Mouse (Mus musculus): ENCODE results near the gene 2310061I04Rik. TPM values are rescaled to one million over a fixed set of nuclear protein-coding genes. Genes with fewer than 3 reads are reported as not detected.
"Not testable (repeated sequence)": the region's sequence is repeated elsewhere in the genome, so short reads cannot be mapped to it uniquely, and the experiment has no call there.

Gene 2310061I04Rik
- total RNA-seq (2021), result 10 to 100 TPM; 58.4 to 62.0 TPM

DNA sequence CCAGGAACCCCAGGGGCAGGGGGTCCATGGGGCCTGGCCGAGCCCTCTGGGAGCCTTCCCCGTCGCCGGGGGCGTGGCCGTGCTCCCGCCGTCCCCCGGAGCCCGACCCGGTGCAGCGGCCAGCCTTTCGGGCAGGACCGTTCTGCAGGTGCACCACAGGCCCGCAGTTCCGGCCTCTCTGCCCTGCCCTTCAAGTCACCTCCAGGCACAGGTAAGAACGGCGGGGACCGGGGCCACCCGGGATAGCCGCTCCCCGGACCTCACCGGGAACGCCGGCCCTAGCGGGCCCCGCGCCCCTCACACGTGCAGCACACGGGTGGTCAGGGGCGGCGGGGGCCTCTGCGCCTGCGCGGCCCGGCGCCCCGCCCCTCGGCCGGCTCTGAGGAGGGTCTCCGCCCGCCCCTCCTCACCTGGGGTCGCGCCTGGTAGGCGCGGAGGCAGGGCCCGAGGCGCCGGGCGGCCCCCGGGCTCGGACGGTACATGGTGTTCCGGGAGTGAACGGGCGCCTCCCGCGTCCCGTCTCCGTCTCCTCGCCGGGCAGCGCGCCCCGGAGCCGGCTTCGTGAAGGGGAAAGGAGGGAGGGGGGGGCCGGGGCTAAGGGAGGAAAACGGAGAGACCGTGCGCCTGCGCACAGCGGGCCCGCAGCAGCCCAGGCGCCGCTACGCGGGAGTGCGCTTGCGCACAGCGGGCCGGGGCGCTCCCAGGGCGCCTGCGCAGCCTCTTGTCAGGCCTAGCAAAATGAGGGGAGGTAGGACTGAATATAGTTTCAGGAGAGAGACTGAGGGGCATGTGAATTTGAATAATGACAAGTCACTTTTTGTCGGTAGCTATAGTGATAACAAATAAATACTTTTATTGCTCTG, at the start of gene 2310061I04Rik:
2310061I04Rik (minus strand) TSS at position 651 of the 863 bp plus-strand sequence.
- DNase-seq (ENCODE audit: low spot score in 2 of 2), result peak; percentile 88 to 95
- intact Hi-C loops (cut with DNase I), result no loop called here

DNA sequence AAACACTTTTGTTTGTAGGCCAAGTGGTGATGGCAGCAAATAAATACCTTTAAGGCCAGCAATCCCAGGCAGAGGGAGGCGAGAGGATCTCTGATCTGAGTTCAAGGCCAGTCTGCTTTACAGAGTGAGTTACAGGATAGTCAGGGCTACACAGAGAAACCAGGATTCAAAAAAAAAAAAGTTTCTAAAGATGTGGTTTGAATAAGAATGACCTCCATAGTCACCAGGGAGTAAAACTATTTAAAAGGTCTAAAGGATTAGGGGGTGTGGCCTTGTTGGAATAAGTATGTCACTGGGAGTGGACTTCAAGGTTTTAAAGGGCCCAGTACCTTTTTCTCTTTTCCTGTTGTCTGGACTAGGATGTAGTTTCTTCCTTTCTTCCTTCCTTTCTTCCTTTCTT, 42.7 kb upstream of the 2310061I04Rik start:
- intact Hi-C loops (cut with DNase I), result loop anchor here (5.0 kb wide), 1 partner anchor 172 kb away; no protein-coding TSS in a partner anchor
- no peak for DNase-seq (ENCODE audit: low spot score in 2 of 2)

- DNase-seq (ENCODE audit: low spot score in 2 of 2), result no peak
- intact Hi-C loops (cut with DNase I), result loop anchor here (5.0 kb wide), 1 partner anchor 173 kb away; no protein-coding TSS in a partner anchor
These were observed 41.9 kb upstream of the 2310061I04Rik start for GRCm38 (mm10) chr17:35939108-35939507.

GRCm38 (mm10) chr17:35937700-35938348, 40.6 kb upstream of the 2310061I04Rik start:
- intact Hi-C loops (cut with DNase I), result loop anchor here (2.0 to 5.0 kb wide), 2 partner anchors 55 to 174 kb away; no protein-coding TSS in a partner anchor
- no peak for DNase-seq (ENCODE audit: low spot score in 2 of 2)

DNA sequence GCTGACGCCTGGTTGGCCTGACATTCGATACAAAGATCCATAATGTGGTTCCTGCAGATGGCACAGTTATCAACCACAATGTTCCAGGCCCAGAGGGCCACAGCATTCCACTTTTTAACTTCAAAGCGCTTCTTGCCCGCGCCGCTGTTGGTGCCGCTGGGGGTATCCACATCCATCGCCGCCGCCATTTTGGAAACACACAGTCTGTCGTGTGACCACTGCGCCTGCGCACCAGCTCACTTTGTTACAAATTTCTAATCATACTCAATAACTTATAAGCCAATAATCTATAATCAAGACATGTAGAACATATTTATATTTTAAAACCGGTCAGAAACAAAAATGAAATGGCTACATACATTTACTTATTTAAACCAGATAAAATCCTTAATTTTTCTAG, 38.5 kb upstream of the 2310061I04Rik start:
- intact Hi-C loops (cut with DNase I), result loop anchor here (2.0 to 5.0 kb wide), 2 partner anchors 57 to 177 kb away; no protein-coding TSS in a partner anchor
- not testable (repeated sequence) for DNase-seq (ENCODE audit: low spot score in 2 of 2)

DNA sequence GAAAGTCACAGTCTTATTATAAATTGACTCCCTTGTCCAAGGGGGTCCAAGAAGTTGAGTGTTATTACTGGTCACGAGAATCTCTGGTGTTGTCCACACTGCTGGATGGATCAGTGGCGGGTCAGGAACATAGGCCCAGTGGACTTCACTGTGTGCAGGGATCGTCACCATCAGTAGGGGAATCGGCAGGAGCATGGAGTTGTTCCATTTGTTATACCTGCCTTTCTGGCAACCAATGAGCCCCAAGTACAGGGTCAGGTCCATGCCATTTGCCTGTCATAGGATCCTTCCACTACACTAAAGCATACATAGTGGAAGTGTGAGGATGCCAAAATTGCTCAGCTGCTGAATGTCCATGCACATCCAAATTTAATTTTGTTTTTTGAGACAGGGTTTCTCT, 35.4 kb upstream of the 2310061I04Rik start:
- no peak for DNase-seq (ENCODE audit: low spot score in 2 of 2)

DNA sequence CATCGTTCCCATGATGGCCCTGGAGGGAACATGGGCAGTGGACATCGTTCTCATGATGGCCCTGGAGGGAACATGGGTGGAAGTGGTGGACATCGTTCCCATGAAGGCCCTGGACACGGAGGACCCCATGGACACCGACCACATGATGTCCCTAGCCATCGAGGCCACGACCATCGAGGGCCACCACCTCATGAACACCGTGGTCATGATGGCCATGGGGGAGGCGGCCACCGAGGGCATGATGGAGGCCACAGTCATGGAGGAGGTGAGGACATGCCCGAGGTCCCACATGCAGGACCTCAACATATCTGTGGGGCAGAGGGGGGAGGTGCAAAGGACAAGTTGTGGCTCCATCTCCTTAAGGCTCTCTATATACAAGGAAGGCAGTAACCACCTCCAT, 33.4 kb upstream of the 2310061I04Rik start:
- intact Hi-C loops (cut with DNase I), result no loop called here

More for the DNA sequence above, 35.4 kb upstream of the 2310061I04Rik start:
- intact Hi-C loops (cut with DNase I), result no loop called here

GRCm38 (mm10) chr17:35929534-35929933, 32.3 kb upstream of the 2310061I04Rik start:
- intact Hi-C loops (cut with DNase I), result no loop called here
- no peak for DNase-seq (ENCODE audit: low spot score in 2 of 2)

More for the DNA sequence above, 33.4 kb upstream of the 2310061I04Rik start:
- DNase-seq (ENCODE audit: low spot score in 2 of 2), result no peak

DNA sequence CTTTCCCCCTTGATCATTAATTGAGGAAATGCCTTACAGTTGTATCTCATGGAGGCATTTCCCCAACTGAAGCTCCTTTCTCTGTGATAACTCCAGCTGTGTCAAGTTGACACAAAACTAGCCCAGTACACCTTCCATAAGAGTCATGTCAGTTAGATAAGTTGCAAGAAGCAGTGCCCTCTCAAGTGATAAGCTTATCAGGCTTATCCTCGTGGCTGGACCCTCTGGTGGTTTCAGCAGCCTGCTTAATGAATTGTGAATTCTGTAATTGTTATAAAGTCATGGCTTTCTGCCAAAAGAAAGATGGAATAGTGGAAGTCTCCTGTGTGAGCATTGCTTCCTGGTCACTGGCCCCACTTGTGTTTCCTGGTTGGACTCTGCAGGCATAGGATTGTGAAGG, 30.2 kb upstream of the 2310061I04Rik start:
- intact Hi-C loops (cut with DNase I), result no loop called here
- DNase-seq (ENCODE audit: low spot score in 2 of 2), result no peak

GRCm38 (mm10) chr17:35923281-35923680, 26.1 kb upstream of the 2310061I04Rik start:
- intact Hi-C loops (cut with DNase I), result loop anchor here (5.0 kb wide), 1 partner anchor 59 kb away; the partner anchor contains the start of gene Prr3
- no peak for DNase-seq (ENCODE audit: low spot score in 2 of 2)

- intact Hi-C loops (cut with DNase I), result loop anchor here (5.0 kb wide), 1 partner anchor 60 kb away; the partner anchor contains the start of gene Prr3
- DNase-seq (ENCODE audit: low spot score in 2 of 2), result no peak
These were observed 25.3 kb upstream of the 2310061I04Rik start for GRCm38 (mm10) chr17:35922566-35922965.

- intact Hi-C loops (cut with DNase I), result loop anchor here (5.0 kb wide), 1 partner anchor 61 kb away; the partner anchor contains the start of gene Prr3
- no peak for DNase-seq (ENCODE audit: low spot score in 2 of 2)
These were observed 24.5 kb upstream of the 2310061I04Rik start for GRCm38 (mm10) chr17:35921710-35922109.

DNA sequence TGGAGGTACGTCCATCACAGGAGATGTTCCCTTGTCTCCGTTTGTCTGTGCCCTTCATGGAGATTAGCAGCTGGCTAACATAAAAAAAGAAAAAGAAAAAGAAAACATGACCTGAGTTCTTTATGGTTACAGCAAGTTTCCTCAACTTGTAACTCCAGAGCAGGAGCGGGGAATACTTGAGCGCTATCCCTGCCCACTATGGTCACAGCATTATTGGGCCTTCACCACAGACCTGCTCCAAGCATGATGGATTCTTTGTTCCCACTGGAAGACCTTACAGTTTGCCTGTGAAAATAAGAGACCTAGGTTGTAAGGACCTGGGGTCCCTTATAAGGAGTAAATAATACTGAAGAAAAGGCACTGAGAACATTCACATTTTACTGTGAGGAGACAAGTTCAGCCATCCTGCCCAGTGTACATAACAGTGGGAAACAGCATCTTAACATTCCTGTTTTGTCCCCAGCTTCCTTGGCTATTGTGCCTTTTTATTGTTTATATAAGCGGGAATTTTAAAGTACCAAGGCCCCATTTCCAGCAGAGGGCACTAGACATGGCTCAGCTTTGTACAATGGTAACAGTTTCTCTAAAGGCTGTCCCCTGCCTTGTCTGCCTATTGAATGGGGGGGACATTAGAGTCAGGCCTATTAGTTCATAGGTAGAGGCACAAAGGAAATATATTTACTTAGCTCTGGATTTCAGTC, 23.8 kb upstream of the 2310061I04Rik start:
- intact Hi-C loops (cut with DNase I), result loop anchor here (5.0 kb wide), 1 partner anchor 61 kb away; the partner anchor contains the start of gene Prr3
- no peak for DNase-seq (ENCODE audit: low spot score in 2 of 2)

DNA sequence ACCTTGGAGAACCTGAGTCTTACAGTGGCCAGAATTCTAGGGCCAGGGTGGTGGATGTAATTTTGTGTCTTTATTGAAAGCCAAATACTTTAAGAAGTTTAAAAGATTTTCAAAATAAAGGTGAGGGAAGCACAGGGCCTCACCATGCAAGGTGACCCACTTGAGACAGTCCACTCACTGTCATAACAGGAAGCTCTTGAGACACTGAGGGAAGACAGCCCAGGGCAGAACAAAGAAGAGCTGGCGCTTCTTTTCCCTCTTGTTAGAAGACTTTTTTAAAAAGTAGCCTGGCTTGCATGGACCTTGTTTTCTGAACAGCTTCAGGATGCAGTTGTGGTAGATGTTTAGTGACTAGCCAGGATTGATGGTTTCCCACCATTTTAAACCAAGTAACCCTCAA, 23.2 kb upstream of the 2310061I04Rik start:
- DNase-seq (ENCODE audit: low spot score in 2 of 2), result no peak
- intact Hi-C loops (cut with DNase I), result loop anchor here (5.0 kb wide), 1 partner anchor 62 kb away; the partner anchor contains the start of gene Prr3

DNA sequence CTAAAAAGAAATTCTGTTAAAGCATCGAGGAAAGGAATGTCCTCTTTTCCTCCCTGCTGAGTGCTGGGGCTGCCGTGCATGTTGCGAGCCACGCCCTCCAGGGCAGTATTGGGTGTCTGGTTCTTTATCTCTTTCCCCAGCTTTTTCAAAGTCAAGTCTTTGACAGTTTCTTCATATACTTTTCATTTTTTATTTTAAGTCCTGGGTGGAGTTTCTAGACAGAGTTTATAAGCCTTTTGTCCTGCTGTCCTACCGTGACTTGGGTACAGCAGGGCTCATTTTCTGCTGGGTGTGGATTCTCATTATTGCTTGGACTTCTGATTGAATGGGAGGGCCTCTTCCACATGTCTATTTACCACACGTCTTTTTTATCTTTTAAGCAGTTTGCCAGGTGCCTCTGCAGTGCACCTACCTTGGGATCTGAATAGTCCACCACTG, 22.7 kb upstream of the 2310061I04Rik start:
- intact Hi-C loops (cut with DNase I), result loop anchor here (5.0 kb wide), 2 partner anchors 62 to 83 kb away; partner anchors contain the start of genes Prr3 and Tubb5
- no peak for DNase-seq (ENCODE audit: low spot score in 2 of 2)

DNA sequence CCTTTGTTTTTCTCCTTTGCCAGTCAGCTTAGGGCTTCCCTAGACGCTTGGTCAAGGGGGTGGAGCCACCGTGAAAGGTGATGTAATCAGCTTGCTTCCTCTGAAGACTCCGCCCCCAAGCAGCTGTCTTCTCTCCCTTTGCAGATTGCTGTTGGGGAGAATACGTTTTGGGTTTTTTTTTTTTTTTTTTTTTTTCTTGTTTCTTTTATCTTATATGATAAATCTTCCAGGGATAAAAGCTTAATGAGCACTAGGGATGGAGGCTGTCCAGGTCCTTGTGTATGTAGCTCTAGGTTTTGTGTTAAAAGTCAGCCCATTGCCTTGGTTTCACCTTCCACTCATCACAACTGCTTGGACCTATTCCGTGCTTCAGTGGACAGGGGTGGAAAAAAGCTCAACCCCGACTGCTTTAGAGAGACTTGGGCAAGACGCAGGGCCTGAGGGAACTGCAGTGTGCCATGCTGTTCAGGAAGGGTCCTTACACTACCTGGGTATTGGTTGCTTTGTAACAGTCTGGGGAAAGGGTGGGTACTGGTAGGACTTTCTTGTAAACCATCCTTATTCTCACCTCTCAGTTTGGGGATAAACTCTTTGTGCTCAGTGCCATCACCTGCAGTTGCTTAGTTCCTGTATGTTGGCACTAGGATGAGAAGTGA, 22.0 kb upstream of the 2310061I04Rik start:
- intact Hi-C loops (cut with DNase I), result loop anchor here (5.0 kb wide), 1 partner anchor 82 kb away; the partner anchor contains the start of gene Tubb5
- DNase-seq (ENCODE audit: low spot score in 2 of 2), result peak; percentile 88 to 90

- intact Hi-C loops (cut with DNase I), result loop anchor here (5.0 kb wide), 1 partner anchor 81 kb away; the partner anchor contains the start of gene Tubb5
- no peak for DNase-seq (ENCODE audit: low spot score in 2 of 2)
These were observed 21.2 kb upstream of the 2310061I04Rik start for GRCm38 (mm10) chr17:35918276-35919059.
